Mouse (Mus musculus): Measurements from ENCODE around the gene Lce1b. TPM values are rescaled to one million over a fixed set of nuclear protein-coding genes. Genes with fewer than 3 reads are reported as not detected.

Gene Lce1b
- polyA plus RNA-seq, 1 experiment from 2014 or later, result not detected

- Histone ChIP-seq H3K27me3 (replicated peaks) (no peaks in the 10 kb centered on the region), H3K9me3 (no peaks in the 10 kb centered on the region), H3K4me2 (no peak within 1 kb of the TSS), H3K4me1 (no peaks in the 10 kb centered on the region), H3K36me3 (replicated peaks) (no peaks in the 10 kb centered on the region), H3K9ac (no peak within 1 kb of the TSS), H3K4me3 (no peak within 1 kb of the TSS), H3K27ac (no peak within 1 kb of the TSS)
- ATAC-seq (replicated peaks), result no peak
Observed at GRCm38 (mm10) chr3:92607392-92607791, 49.3 kb downstream of the Lce1b start, which contains the start of gene 2210017I01Rik. TSS of gene 2210017I01Rik (minus strand) at chr3:92607492.

Other genes starting within 250 kb of the Lce1b start
- not detected in 2 replicates for gene Sprr2i, start 248.9 kb downstream of the Lce1b start, polyA plus RNA-seq (2015; fragmentation: Nextera tagmentation; extraction: Ambion mirVana)
- not detected in 2 replicates for gene Sprr2j-ps, start 238.8 kb downstream of the Lce1b start, polyA plus RNA-seq (2015; fragmentation: Nextera tagmentation; extraction: Ambion mirVana)
- 7.4 and 9.7 TPM in 2 replicates for gene Gm9774, start 227.5 kb downstream of the Lce1b start, polyA plus RNA-seq (2015; fragmentation: Nextera tagmentation; extraction: Ambion mirVana)
- gene Sprr2k, start 224.3 kb downstream of the Lce1b start, polyA plus RNA-seq (2015; fragmentation: Nextera tagmentation; extraction: Ambion mirVana), result not detected in 2 replicates
- gene Sprr1b, start 218.1 kb downstream of the Lce1b start, polyA plus RNA-seq (2015; fragmentation: Nextera tagmentation; extraction: Ambion mirVana), result not detected in 2 replicates
- not detected in 2 replicates for gene Sprr3, start 198.2 kb downstream of the Lce1b start, polyA plus RNA-seq (2015; fragmentation: Nextera tagmentation; extraction: Ambion mirVana)
- gene Sprr1a, start 171.0 kb downstream of the Lce1b start, polyA plus RNA-seq (2015; fragmentation: Nextera tagmentation; extraction: Ambion mirVana), result 0.28 TPM in 1 of 2 replicates, not detected in the other
- not detected in 2 replicates for gene Sprr4, start 156.4 kb downstream of the Lce1b start, polyA plus RNA-seq (2015; fragmentation: Nextera tagmentation; extraction: Ambion mirVana)
- gene 2310046K23Rik, start 122.4 kb downstream of the Lce1b start, polyA plus RNA-seq (2015; fragmentation: Nextera tagmentation; extraction: Ambion mirVana), result not detected in 2 replicates
- gene Ivl, start 83.2 kb downstream of the Lce1b start, polyA plus RNA-seq (2015; fragmentation: Nextera tagmentation; extraction: Ambion mirVana), result not detected in 2 replicates
- not detected in 2 replicates for gene Smcp, start 67.9 kb downstream of the Lce1b start, polyA plus RNA-seq (2015; fragmentation: Nextera tagmentation; extraction: Ambion mirVana)
- gene 2210017I01Rik, start 49.4 kb downstream of the Lce1b start, polyA plus RNA-seq (2015; fragmentation: Nextera tagmentation; extraction: Ambion mirVana), result not detected in 2 replicates
- gene Lce6a, start 35.3 kb downstream of the Lce1b start, polyA plus RNA-seq (2015; fragmentation: Nextera tagmentation; extraction: Ambion mirVana), result not detected in 2 replicates
- gene Lce1a1, start 8.6 kb downstream of the Lce1b start, polyA plus RNA-seq (2015; fragmentation: Nextera tagmentation; extraction: Ambion mirVana), result not detected in 2 replicates
- not detected in 2 replicates for gene Lce1a2, start 13.4 kb upstream of the Lce1b start, polyA plus RNA-seq (2015; fragmentation: Nextera tagmentation; extraction: Ambion mirVana)
- gene Lce1c, start 22.3 kb upstream of the Lce1b start, polyA plus RNA-seq (2015; fragmentation: Nextera tagmentation; extraction: Ambion mirVana), result not detected in 2 replicates
- gene Lce1d, start 30.3 kb upstream of the Lce1b start, polyA plus RNA-seq (2015; fragmentation: Nextera tagmentation; extraction: Ambion mirVana), result not detected in 2 replicates
- not detected in 2 replicates for gene Lce1e, start 52.1 kb upstream of the Lce1b start, polyA plus RNA-seq (2015; fragmentation: Nextera tagmentation; extraction: Ambion mirVana)
- not detected in 2 replicates for gene Lce1f, start 63.4 kb upstream of the Lce1b start, polyA plus RNA-seq (2015; fragmentation: Nextera tagmentation; extraction: Ambion mirVana)
- not detected in 2 replicates for gene Gm38119, start 82.2 kb upstream of the Lce1b start, polyA plus RNA-seq (2015; fragmentation: Nextera tagmentation; extraction: Ambion mirVana)
- gene Lce1g, start 95.4 kb upstream of the Lce1b start, polyA plus RNA-seq (2015; fragmentation: Nextera tagmentation; extraction: Ambion mirVana), result not detected in 2 replicates
- gene Lce1h, start 108.1 kb upstream of the Lce1b start, polyA plus RNA-seq (2015; fragmentation: Nextera tagmentation; extraction: Ambion mirVana), result not detected in 2 replicates
- not detected in 2 replicates for gene Lce1i, start 122.0 kb upstream of the Lce1b start, polyA plus RNA-seq (2015; fragmentation: Nextera tagmentation; extraction: Ambion mirVana)
- gene Lce1j, start 133.6 kb upstream of the Lce1b start, polyA plus RNA-seq (2015; fragmentation: Nextera tagmentation; extraction: Ambion mirVana), result not detected in 2 replicates
- not detected in 2 replicates for gene Lce1k, start 151.0 kb upstream of the Lce1b start, polyA plus RNA-seq (2015; fragmentation: Nextera tagmentation; extraction: Ambion mirVana)
- gene Kprp, start 170.3 kb upstream of the Lce1b start, polyA plus RNA-seq (2015; fragmentation: Nextera tagmentation; extraction: Ambion mirVana), result not detected in 2 replicates
- gene Lce1l, start 194.4 kb upstream of the Lce1b start, polyA plus RNA-seq (2015; fragmentation: Nextera tagmentation; extraction: Ambion mirVana), result not detected in 2 replicates
- gene 2310050C09Rik, start 213.3 kb upstream of the Lce1b start, polyA plus RNA-seq (2015; fragmentation: Nextera tagmentation; extraction: Ambion mirVana), result not detected in 2 replicates